Mouse (Mus musculus) embryonic fibroblast, embryonic 13.5 days (primary cell): ENCODE data around the gene Gm28308.

Source experiments
- CTCF ChIP-seq: IDR thresholded peaks from 2 replicates; pipeline ENCODE4 v1.5.1; 2011; ENCODE audit warnings: mild to moderate bottlenecking, control low read depth, low read length, moderate library complexity, borderline replicate concordance; ENCODE audit not compliant: insufficient read depth
- POLR2A ChIP-seq: IDR thresholded peaks from 2 replicates; pipeline ENCODE4 v1.6.1; 2011; ENCODE audit warnings: low read depth, mild to moderate bottlenecking, control low read depth, low read length, moderate library complexity

- TF ChIP-seq POLR2A: no peak
- TF ChIP-seq CTCF: no peak
These were observed 19.4 kb upstream of the Gm28308 start for GRCm38 (mm10) chr6:52232568-52232965.
